Mouse (Mus musculus): ENCODE measurements around the gene Cers6.

- TF ChIP-seq EP300 (IDR thresholded peaks at IDR 0.05; ENCODE audit: low read depth): no peak
- no peak for TF ChIP-seq CTCF (IDR thresholded peaks at IDR 0.05; ENCODE audit: low read depth)
Measured at GRCm38 (mm10) chr2:68978244-68978643, 117.0 kb downstream of the Cers6 start.

Data from liver, embryonic 14.5 days (tissue).